Mouse (Mus musculus) thymus, adult 2 months (tissue): ENCODE data around the gene Nacc2. TPM values are rescaled to one million over a fixed set of nuclear protein-coding genes. Genes with fewer than 3 reads are reported as not detected.

Source experiments
- DNase-seq: peaks from one replicate; pipeline ENCODE4 v3.0.0; 2021
- H3K27ac ChIP-seq: fragments of 200-500 bp; 2 replicates; pipeline ENCODE4 v1.5.1; 2012; ENCODE audit warnings: low read length, control low read depth; ENCODE audit not compliant: control insufficient read depth, insufficient read depth
- H3K27me3 ChIP-seq: fragments of 200-500 bp; 2 replicates; pipeline ENCODE4 v1.6.1; 2012; ENCODE audit warnings: mild to moderate bottlenecking, low read length, moderate library complexity, mixed read lengths; ENCODE audit not compliant: control insufficient read depth, insufficient read depth
- H3K36me3 ChIP-seq: fragments of 200-500 bp; 2 replicates; pipeline ENCODE4 v1.6.1; 2012; ENCODE audit warnings: mild to moderate bottlenecking, low read length, moderate library complexity; ENCODE audit not compliant: control insufficient read depth, insufficient read depth
- H3K4me1 ChIP-seq: fragments of 200-500 bp; replicated peaks from 2 replicates; pipeline ENCODE4 v1.6.1; 2012; ENCODE audit warnings: low read length; ENCODE audit not compliant: control insufficient read depth, insufficient read depth
- H3K4me3 ChIP-seq: fragments of 200-500 bp; 2 replicates; pipeline ENCODE4 v1.5.1; 2012; ENCODE audit warnings: mild to moderate bottlenecking, low read length, control low read depth, moderate library complexity; ENCODE audit not compliant: control insufficient read depth, insufficient read depth
- CTCF ChIP-seq: fragments of 200-500 bp; IDR thresholded peaks from 2 replicates; pipeline ENCODE4 v1.5.1; 2012; ENCODE audit warnings: mild to moderate bottlenecking, control low read depth, low read length, moderate library complexity, borderline replicate concordance; ENCODE audit not compliant: control insufficient read depth, poor library complexity, insufficient read depth; ENCODE audit errors: extremely low read depth
- POLR2A ChIP-seq: fragments of 200-500 bp; IDR thresholded peaks from 2 replicates; pipeline ENCODE4 v1.6.1; 2012; ENCODE audit warnings: mild to moderate bottlenecking, low read length, control low read depth, moderate library complexity; ENCODE audit not compliant: control insufficient read depth, poor library complexity, insufficient read depth; ENCODE audit errors: extremely low read depth
- WGBS: fragments of 180-500 bp; shearing (Covaris S2); methylation state at CpG from one replicate; pipeline ENCODE4 v1.1.7; 2018; 5-methylcytosine and 5-hydroxymethylcytosine counted together
- polyA plus RNA-seq: library from polyadenylated mRNA; depleted of rRNA; stranded (reverse); fragments of >200 nt; gene quantifications from 2 replicates; pipeline ENCODE4 v1.2.3, GENCODE M21; 2012

The Nacc2 gene
- polyA plus RNA-seq, 1 experiment = 12.6 TPM

DNA sequence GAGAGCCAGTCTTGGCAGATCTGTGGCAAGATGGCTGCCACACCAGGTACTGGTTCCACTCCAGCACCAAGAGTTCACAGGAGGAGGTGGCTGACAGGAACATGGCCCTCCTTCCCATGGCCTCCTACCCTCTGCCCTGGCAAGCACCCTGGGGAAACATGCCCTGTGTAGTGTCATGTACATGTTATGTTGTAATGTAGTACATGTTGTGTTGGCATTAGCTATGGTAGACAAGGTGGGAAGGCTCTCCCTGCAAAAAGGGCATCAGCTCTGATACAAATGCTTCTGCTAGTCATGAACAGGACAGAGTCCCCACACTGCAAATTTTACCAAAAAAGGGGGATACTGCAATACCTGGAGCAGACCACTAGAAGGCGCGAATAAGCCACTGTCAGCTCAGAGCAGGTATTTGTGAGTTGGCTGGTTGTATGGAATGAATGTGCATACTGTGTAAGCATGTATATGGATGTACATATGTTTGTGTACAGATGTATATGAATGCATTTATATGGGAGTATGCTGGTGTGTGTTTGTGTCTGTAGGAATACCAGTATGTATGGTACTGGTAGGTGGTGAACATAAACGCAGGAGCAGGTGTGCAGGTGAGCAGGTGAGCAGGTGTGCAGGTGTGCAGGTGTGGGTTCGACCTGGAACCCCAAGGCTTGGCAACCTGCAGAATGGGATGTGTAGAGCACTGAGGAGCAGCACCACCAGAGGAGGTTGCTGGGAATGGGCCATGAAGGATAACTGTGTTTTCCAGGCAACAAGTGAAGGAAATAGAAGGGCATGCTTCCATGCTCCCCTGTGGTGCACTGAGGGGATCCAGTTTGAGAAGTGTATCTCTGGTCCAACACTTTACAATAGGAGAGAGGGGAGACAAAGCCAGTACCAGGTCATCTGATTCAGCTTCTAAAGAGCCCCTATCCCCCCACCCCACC is 98.6 kb downstream of the Nacc2 start:
- Histone ChIP-seq H3K4me3 (no peak overlapping the region), H3K4me1 (peaks cover 9% of the 10 kb centered on the region), H3K36me3 (no peaks in the 10 kb centered on the region), H3K27me3 (no peaks in the 10 kb centered on the region), H3K27ac (no peak overlapping the region)
- TF ChIP-seq POLR2A = no peak
- TF ChIP-seq CTCF = no peak
- DNase-seq = peak; percentile 48
- 49% methylated on average over 4 of the region's 4 CpGs for WGBS

DNA sequence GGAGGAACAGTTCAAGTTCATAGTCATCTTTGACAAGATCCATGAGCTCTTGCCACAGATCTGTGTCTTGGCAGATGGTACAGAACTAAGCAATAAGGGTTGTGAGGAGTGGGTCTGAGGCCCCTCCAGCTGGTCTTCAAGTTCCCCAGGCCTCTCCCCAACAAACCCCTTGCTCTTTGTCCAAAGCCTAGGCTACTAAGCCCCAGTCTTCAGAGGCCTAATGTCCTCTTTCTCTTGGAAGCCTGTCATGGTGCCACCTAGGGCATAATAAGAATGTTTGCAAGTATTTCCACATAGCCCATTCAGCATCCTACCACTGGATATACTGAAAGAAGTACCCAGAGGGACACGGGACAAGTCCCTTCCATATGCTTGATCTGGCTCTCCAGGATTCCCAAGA is 100.4 kb downstream of the Nacc2 start:
- Histone ChIP-seq H3K4me1 (peaks cover 9% of the 10 kb centered on the region), H3K27ac (no peak overlapping the region), H3K36me3 (no peaks in the 10 kb centered on the region), H3K4me3 (no peak overlapping the region), H3K27me3 (no peaks in the 10 kb centered on the region)
- no peak for DNase-seq
- 97% methylated on average over 1 of the region's 1 CpGs for WGBS
- no peak for TF ChIP-seq POLR2A
- no peak for TF ChIP-seq CTCF

DNA sequence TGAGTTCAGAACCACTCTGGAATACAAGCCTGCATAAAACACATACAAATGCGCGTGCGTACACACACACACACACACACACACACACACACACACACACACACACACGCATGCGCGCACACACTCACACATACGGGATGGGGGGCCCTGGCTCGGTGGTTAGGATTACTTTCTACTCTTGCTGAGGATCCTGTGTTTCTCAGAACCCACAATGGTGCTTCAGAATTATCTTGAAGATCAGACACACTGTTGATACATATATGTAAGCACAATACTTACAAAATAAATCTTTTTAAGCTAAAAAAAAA is 100.8 kb downstream of the Nacc2 start:
- no peaks in the 10 kb centered on the region for H3K36me3 ChIP-seq
- 81% methylated on average over 8 of the region's 8 CpGs for WGBS
- no peak overlapping the region for H3K27ac ChIP-seq
- H3K4me3 ChIP-seq = no peak overlapping the region
- TF ChIP-seq CTCF (no peak), POLR2A (no peak)
- no peaks in the 10 kb centered on the region for H3K27me3 ChIP-seq
- DNase-seq = no peak
- H3K4me1 ChIP-seq = peaks cover 9% of the 10 kb centered on the region

DNA sequence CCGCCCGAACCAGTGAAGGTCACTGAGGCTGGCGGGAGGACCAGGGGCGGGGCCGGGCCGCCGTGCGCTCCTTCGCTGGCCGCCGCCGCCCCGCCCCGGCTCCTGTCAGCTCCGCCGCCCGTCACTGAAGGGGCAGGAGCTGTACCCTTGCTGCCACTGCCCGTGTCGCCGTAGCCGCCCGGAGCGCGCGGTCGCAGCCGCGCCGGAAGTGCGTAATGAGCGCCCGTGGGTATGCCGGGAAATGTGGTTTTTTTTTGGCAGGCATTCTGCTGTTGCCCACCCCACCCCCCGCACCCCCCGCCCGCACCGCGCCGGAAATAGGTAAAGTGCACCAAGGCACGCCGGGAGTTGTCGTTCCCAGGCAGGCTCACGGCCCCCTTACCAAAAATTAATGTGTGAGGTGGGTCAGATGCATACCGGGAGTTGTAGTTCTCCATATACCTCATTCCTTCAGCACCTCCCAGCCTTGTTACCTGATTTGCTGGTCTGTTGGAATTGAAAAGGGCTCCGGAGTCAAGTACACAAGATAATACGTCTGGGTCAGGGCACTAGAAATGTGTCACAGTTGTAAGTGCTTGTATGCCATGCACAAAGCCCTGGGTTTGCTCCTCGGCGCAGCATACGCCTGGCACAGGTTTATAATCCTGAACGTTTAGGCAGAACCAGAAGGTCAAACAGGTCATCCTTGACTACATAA is 101.3 kb downstream of the Nacc2 start, which contains the start of gene Ubac1:
TSS of gene Ubac1 (minus strand) at position 187 of the 697 bp plus-strand sequence.
- H3K4me1 ChIP-seq = peaks cover 9% of the 10 kb centered on the region
- TF ChIP-seq CTCF (peak; percentile 43; the same call in 1 of the 2 replicates), POLR2A (peak; percentile 63; the same call in 1 of the 2 replicates)
- H3K36me3 ChIP-seq = no peaks in the 10 kb centered on the region

DNA sequence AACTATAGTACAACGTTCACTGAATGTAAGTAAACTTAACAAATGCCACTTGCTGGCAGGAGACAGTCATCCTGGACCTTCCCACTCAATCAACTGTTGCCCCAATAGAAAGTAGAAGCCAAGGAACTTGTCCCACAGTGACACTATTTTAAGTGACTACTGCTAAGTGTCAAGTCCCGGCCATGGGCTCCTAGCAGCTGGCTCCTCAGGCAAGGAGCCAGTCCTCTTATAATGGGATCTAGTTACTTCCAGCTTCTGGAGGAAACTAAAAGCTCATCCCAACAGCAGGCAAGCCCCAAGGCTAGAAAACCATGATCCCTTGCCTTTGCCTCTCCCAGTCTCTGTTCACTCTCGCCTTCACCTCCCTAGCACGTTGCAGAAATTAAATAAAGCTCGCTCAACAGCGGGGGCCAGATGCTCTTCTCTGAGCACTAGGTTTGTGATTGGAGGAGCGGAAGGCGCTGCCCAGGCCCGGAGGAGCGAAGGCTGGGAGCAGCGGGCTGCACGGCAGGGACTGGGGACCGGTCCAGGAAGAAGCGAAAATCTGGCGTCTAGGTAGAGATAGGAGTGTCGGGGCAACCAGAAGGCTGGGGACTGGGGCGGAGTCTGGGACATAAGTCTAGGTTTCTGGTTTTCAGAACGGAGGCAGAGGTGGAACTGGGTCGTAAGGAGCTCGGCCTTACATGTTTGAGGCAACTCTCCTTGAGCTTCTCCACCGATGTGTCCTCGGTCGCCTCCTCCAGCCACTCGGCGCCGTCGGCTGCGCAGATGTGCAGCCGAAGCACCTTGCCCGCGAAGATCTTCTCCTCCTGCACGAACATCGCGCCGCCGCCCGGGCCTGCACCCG is 102.1 kb downstream of the Nacc2 start:
- no peak for TF ChIP-seq POLR2A
- TF ChIP-seq CTCF = no peak
- WGBS = 3% methylated on average over 38 of the region's 38 CpGs
- Histone ChIP-seq H3K27ac (peak overlapping the region; percentile 7; the same call in 1 of the 2 replicates), H3K4me1 (peaks cover 9% of the 10 kb centered on the region), H3K36me3 (no peaks in the 10 kb centered on the region), H3K4me3 (peak overlapping the region; percentile 62), H3K27me3 (no peaks in the 10 kb centered on the region)
- DNase-seq = peak; percentile 47

More for the DNA sequence above, 101.3 kb downstream of the Nacc2 start, which contains the start of gene Ubac1:
- Histone ChIP-seq H3K27ac (peak within 1 kb of the TSS; percentile 7; the same call in 1 of the 2 replicates), H3K27me3 (no peaks in the 10 kb centered on the region), H3K4me3 (peak within 1 kb of the TSS; percentile 62)
- WGBS = 8% methylated on average over 50 of the region's 50 CpGs
- peak; percentile 88 for DNase-seq

DNA sequence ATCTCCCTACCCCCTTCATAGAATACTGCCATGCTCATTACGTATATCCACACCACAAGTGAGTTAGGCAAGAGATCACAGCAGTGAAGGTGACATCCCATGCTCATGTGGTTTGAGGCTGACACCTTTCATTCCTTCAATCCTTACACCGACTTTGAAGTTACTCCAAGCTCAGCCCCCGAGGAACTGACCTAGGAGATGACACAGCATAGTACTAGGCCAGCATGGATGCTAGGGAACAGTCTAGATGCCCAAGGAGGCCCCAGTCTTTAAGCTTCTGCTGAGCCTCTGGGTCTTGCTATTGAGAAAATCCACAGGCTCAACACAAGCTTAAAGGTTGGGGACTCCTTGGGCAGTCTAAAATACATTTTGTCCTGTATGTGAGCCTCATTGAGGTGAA is 103.1 kb downstream of the Nacc2 start:
- DNase-seq = no peak
- peaks cover 9% of the 10 kb centered on the region for H3K4me1 ChIP-seq
- 75% methylated on average over 3 of the region's 3 CpGs for WGBS
- H3K27ac ChIP-seq = no peak overlapping the region
- peaks cover 5% of the 10 kb centered on the region; the same call in 1 of the 2 replicates for H3K36me3 ChIP-seq
- H3K27me3 ChIP-seq = no peaks in the 10 kb centered on the region
- H3K4me3 ChIP-seq = no peak overlapping the region
- TF ChIP-seq POLR2A = no peak
- TF ChIP-seq CTCF = no peak
